Mouse (Mus musculus): ENCODE results near the gene Srsf2.

DNA sequence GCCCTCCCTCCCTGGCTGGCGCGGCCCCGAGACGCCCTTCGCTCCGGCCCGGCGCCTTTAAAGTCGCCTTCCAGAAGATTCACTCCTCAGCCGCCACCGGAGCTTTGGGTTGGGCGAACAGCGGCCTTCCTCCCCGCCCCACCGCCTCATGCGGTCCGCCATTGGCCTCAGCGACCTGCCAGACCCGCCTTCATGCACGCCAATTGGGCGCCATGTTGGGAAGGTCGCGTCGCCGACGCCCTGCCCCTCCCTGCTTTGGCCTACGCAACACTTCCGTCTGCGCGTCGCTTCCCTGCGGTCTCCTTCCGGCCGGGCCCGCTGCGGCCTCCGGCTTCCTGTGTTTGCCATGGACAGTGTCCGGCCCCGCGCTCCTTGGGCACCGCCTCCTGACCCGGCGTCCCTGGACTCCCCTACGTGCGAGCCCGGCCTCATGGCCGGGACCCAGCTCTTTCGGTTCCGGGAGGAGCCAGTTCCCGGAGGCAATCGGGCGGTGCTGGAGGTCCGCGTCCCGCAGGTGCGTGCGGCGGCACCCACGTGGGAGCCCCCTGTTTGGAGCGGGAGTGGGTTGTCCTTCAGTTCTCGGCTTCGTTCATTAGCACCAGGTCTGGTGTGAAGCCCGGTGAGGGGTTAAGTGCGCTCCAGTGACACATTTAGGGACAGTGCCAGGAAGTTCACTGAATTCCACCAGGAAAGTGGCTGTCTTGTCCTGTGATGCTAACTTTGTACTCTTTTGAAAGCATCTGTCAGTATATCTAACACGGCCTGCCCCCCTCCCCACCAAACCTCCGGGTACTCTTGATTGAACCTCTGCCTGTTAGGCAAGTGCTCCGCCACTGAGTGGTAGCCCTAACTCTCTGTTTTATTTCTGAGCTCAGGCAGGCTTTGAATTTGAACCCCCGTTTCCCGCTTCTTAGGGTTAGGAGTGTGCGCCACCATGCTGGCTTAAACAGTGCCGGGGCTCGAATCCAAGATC, 9.3 kb downstream of the Srsf2 start, which contains the start of the genes Mettl23 and Jmjd6:
- TF ChIP-seq CTCF (IDR thresholded peaks at IDR 0.05; ENCODE audit: extremely low read depth, insufficient read length, insufficient replicate concordance, low read depth, low read length) (no peak), POLR2A (IDR thresholded peaks at IDR 0.05; ENCODE audit: low read depth, low read length) (peak; percentile 73)
